Mouse (Mus musculus) liver, adult (tissue): ENCODE measurements around the gene Csmd2.

Source experiments
- GATA4 ChIP-seq: IDR thresholded peaks from 2 replicates; pipeline ENCODE4 v1.6.1; 2014; ENCODE audit warnings: mild to moderate bottlenecking, low read length; ENCODE audit not compliant: insufficient replicate concordance

Gene Csmd2

DNA sequence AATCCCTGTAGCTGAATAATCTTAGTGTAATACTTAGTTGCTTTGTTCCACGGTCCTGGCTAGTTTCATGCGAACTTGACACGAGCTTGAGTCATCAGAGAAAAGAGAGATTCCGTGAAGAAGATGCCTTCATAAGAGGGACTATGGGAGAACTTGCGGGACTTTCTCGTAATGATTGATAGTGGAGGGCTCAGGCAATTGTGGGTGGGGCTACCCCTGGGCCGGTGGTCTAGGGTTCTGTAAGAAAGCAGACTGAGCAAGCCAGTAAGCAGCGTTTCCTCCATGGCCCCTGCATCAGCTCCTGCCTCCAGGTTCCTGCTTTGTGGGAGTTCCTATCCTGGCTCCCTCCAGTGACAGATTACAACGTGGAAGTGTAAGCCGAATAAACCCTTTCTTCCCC is 623.0 kb downstream of the Csmd2 start:
- no peak for TF ChIP-seq GATA4

DNA sequence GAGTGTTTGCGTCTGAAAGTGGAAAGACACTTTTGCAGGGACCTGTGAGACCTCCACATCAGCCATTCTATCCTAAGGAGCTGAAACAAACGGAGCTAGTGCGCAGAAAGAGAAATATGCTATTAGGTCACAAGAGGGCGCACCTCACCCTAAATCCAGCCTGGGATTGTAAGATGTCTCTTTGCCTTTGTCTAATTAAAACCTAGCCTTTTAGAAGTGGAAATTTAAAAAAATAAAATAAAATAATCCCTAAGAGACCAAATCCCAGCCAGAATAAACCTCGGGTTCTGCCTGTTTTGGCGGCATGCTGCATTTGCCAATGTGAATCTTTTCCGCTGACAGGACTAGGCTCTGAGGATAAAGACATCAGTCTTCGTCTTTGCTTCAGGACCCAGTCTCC is 625.7 kb downstream of the Csmd2 start:
- no peak for TF ChIP-seq GATA4

DNA sequence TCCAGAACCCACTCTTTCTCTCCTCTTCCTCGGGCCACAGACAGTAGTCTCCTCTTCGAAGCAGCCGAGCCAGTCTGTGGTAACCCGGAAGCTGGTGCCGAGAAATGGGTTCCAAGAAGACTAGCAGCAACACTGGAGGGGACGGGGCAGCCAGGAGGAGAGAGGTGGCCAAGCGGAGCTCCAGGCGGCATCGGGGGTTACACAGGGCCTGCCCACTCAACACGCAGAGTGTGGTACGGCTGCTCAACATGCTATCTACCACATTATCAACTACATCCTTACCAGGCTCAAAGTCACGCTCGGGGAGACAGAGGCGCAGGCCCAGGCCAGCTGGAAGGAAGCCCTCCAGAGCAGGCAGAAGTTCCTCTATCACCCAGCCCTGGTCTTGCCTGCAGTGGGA is 628.1 kb downstream of the Csmd2 start:
- no peak for TF ChIP-seq GATA4
